Mouse (Mus musculus) 416B (cell line): ENCODE data around the gene Rdh5.

Experiments used
- DNase-seq: peaks from one replicate; pipeline ENCODE4 v3.0.0; 2011; ENCODE audit warnings: low read depth

Gene Rdh5

DNA sequence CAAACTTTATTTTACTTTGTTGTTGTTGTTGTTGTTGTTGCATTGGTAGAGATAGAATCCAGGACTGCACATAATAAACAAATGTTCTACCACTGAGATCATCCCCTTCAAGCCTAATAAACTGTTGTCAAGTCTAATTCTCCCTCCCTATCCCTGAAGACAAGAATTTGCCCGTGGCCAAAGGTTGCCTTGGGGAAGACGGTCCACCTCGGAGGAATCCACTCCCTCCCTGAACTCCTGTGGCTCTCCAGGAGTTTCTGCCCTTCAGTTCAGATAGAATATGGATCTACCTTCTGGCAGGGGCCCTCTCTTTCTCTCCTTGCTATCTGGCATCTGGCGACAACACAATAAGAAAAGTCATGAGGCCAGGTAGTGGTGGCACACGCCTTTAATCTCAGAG lies 17.9 kb downstream of the Rdh5 start:
- DNase-seq: no peak

DNA sequence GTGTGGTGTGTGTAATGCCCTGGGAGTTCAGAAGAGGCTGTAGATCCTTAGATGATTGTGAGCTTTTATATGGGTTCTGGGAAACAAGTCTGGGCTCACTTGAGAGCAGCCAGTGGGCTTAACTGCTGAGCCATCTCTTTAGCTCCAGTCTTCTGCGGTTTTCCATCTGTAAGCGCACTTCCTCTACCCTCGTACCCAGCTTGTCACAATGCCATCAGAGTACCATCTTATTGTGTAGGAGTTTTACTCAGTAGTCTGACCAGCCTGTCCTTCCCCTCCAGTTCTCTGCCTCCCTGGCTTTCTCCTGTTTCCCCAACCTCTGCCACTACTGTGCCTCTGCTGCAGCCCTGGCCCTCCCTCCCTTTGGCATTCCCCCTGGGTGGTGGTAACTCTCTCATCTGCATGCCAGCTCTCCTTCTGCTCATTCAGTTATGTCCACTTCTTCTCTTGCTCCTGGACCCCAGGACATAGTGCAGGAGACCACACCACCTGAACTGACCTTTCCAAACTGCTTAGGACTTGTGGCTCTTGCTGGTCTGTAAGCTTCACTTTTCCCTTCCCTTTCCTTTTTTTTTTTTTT lies 20.2 kb downstream of the Rdh5 start:
- DNase-seq: peak; percentile 85

DNA sequence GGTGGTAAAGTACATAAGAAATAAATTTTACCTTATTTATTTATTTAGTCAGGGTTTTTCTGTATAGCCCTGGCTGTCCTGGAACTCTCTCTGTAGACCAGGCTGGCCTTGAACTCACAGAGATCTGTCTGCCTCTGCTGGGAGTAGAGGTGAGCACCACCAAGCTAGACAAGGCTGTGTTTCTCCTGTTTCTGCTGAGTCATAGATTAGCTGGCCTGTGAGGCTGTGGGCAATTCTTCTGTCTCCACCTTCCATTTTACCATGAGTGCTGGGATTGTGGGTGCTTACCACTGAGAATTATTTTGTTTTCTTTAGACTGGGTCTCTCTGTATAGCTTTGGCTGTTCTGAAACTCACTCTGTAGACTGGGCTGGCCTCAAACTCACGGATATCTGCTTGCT lies 21.3 kb downstream of the Rdh5 start:
- peak; percentile 64 for DNase-seq

DNA sequence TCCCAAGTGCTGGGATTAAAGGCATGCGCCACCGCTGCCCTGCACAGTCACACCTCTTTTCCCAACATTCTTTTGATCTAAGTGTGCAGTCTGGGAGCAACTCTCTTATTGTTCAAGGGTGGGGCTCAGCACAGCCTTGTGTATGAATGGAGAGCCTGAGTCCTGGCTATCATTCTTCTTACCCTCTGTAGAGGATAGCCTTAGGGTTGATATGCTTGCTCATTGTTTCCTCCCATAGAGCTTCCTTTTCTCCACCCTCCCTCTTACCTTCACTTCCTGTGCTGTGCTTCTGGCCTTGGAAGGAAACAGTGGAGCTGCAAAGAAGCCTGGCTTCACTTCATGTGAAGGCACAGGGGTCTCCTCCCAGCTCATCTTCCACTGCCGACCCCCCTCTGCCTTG lies 22.0 kb downstream of the Rdh5 start, which contains the start of gene Cd63:
Cd63 (plus strand) TSS at position 292 of the 400 bp plus-strand sequence.
- peak; percentile 74 for DNase-seq

DNA sequence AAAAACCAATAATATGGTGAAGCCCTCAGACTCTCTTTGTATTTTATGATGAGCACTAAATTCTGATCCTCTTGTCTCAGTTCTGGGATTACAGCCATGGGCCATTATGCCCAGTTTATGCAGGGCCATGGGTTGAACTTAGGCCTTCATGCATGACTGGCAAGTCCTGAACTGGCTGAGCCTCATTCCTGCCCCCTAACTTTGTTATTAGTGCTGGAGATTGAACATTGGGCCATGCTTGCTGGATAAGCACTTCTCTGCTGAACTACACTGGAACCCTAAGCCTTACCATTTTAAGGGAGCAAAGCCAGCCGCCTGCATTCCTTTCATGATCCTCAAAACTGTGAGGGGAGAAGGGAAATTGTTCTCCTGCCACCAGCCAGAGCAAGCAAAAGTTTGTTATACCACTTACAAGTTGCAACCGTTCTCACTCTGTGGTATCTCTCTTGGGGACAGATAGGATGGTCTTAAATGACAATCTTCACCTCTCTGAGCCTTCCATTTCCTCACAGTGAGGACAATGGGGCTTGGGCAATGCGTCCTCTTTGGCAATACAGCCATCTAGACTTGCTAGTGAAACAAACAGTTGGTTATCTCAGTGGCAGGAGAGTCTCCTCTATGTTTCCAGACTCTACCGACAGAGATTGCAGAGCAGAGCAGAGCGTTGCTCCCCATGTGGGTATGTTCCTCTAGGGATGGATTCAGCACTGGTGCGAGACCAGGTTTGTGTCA lies 22.8 kb downstream of the Rdh5 start:
- DNase-seq: peak; percentile 66

DNA sequence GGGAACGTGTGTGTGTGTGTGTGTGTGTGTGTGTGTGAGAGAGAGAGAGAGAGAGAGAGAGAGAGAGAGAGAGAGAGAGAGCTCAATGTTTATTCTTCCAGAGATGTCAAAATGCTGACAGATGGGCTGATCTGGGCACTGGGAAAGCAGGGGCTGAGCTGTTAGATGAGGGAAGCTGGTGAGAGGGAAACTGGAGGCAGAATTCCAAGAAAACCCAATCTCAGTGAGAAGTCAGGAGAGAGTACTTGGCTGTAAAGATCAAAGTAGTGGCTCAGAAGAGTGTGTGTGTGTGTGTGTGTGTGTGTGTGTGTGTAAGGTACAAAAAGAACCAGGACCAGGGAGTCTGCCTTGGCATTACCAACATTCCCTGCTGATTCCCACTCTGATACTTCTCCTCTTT lies 25.2 kb downstream of the Rdh5 start:
- no peak for DNase-seq

DNA sequence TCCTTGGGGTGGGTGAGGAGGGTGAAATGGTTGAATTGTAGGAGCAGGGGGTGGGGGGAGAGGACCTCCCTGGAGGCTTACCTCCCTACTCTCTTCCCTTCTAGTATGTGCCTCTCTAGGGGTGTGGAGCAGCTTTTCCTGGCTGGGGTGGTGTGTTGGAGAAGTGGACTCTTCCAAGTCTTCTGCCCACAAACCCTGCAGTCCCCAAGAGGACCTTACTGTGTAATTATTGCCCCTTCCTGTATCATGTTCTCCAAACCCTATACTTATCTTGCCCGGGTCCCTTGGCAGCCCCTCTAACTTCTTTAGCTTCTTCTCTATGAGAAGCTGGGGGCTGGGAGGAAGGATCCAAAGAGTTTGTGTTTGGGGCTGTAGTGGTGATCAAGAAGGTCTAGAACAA lies 25.9 kb downstream of the Rdh5 start:
- DNase-seq: no peak

DNA sequence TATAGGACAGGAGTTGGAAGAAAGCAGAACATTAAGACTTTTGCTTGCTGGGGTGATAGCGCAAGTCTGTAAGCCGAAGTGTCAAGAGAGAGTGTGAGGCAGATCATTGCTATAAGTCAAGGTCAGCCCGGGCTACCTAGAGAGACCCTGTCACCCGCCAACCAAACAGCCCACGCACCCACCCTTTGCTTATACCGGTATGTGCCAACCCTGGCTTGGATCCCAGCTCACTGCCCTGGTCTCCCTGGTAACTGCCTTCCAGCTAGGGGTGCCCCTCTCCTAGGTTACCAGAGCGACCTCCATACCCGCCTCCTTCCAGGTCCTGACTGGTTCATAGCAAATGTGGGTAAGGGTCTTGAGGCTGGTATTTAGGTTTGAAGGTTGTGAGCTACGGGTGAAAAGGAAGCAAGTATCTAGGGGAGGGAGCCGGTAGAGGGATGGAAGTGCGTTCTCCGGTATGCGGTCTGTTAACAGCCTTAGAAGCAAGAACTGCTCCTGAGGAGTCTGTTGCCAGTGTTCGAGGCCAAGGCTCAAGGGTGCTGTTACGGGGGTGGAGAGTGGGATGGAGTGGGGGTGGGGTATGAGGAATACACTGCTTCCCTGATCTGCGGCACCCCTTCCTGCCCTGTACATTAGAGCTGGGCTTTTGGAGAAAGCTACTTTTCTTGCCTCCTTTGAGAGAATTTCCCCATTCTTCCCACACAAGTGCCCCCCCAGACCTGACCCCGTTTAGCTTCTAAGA lies 26.6 kb downstream of the Rdh5 start:
- DNase-seq: no peak

DNA sequence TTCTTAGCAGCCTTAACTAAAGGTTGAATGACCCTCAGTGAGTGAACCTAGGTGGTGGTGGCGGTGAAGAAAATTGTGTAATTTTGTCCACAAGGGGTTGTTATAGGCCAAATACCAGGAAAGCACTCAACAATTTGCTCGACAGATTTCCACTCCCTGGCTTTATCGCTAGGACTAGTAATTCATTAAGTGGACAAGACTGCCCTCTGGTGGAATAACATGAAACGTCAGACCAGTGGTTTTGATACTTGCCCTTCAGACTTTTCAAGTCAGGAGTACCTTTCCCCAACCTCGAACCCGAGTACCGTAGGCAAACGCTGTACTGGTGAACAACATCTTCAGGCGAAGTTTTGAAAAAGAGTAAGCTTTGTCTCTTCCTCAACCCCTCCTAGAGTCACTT lies 27.3 kb downstream of the Rdh5 start:
- DNase-seq: peak; percentile 91

DNA sequence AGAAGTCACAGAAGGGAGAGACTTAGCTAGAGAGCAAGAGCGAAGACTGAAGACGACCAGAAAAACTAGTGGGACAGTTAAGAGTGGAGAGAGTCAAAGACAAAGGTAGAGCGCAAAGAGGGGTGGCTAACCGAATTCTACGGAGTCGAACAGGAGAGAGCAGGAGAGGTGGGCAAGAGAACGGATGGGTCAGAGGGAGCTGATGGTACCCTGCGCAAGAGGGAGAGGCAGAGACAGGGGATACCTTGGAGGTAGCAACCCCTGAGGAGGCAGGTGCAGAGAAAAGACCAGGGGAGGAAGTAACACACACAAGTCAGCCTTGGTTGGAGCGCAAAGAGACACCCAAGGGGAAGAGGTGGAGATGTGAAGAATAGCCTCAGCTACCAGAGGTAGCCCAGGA lies 30.4 kb downstream of the Rdh5 start:
- DNase-seq: no peak

DNA sequence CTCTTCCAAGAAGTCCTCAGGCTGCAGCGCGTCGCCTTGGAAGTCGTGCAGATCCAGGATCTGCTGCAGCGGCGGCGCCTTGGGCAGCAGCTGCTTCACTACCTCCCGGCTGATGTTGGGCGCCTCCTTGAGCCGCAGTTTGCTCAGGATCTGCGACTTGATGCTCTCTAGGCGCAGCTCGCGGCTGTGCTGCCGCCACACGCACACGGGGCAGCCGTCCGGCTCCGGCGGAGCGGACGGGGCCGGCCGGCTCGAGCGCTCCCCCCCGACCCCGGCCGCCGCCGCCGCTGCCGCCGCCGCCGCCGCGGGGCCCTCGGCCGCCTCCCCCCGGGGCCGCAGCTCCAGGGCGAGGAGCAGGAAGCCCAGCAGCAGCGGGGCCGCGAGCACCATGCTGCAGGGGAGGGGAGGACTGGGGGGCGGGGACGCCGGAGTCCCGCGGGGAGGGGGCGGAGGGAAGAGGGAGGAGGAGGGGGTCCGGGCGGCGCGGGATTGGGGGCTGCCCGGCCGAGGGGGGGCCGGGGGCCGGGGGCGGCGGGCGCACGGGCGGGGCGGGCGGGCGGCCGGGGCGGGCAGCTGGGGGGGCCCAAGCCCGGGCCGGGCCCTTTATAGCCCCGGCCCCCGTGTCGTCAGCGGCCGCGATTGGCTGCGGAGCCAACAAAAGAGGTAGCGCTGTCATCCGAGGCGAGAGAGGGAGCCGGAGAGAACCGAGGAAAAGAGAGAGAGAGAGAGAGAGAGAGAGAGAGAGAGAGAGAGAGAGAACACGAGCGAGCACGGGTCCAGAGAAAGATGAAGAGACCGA lies 31.2 kb downstream of the Rdh5 start, which contains the start of gene Gdf11:
Gdf11 (minus strand) TSS at position 423 of the 799 bp plus-strand sequence.
- DNase-seq: peak; percentile 74

DNA sequence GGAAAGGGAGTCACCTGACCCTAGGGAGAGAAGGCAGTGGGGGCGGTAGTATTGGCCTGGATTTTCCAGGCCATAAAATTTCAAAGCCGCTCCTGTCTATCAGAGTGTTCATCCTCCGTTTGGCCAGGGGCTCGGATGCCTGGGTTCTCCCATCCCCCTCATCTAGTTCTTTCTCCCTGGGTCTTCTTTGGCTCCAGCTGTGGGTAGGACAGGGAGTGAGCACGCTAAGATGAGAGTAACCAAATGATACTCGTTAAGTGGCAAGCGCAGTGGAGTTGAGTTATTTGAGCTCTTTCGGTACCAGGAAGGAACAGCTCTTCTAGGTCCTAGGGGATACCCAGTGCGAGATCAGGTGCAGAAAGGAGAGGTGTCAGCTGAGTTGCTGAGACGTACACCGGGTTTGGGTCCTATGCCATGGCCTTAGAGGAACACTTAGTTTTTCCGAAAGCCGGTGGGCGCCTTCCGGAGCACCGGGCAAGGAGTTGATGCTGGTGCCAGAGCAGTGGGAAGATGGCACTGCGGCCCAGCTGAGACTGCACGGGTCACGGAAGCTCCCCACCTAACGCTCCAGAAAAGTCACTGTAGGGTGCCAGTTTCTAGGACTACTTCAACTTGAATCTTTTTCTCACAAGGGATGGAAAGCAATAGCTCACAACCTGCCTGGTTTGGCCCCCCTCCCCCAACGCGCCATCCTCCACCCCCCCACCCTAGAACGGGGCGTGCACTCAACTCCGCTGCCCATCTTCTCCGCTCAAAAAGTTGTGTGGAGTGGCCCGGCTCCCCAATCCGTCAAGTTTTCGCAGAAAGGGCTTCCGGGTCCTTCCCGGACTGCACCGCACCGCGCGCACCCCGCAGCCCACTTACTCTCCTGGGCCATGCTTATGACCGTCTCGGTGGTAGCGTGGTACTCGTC lies 32.0 kb downstream of the Rdh5 start:
- no peak for DNase-seq

DNA sequence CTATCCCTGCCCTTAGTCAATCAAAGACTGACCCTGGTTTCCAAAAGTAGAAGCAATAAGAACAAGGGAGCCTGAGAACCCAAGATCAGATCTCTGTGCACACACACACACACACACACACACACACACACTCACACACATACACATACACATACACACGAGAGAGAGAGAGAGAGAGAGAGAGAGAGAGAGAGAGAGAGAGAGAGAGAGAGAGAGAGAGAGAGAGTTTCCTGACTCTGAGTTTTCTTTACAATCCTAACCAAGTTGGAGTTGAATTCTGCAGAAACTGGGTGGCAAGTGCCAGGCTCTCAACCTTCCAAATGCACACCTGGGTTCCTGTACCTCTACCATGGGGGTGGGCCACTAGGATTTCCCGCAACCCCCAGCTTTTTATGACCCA lies 32.8 kb downstream of the Rdh5 start:
- no peak for DNase-seq

DNA sequence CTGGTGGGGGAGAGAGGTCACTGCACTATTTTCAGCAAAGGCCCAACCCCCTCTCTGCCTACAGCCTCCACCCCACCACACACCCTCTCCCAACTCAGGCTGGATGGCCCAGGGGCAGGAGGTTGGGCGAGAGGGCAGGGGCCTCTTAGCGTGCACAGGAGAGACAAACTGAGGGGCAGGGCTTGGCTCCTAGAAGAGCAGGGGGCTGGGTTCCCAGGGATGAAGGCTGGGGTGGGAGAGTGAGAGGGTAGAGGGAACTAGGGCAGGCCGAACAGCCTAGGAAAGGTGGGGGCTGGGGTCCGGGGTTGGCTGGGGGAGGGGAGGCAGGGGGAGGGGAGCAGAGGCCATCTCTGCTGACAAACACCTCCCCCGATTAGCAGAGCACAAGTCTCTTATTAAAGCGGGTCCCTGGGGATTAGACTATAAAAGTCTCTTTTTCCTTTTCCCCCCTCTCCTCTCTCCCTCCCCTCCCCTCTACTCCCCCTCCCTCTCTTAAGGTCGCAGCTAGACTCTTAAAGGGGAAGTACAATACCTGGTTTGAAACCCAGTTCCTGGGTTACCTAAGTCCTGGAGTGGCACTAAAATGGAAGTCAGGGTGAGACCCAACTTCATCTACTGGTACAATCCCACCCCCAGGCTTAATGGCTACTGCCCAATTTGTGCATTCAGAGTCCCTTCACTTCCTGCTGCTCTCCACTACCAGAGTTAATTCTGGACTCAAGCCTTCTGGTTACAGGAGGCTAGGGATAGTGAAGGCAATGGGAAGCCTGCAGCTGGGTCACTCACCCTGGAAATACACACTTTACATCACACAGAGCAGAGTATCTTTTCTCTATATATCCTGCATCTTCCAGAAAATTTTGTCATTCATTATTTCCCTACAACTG lies 33.5 kb downstream of the Rdh5 start:
- no peak for DNase-seq

DNA sequence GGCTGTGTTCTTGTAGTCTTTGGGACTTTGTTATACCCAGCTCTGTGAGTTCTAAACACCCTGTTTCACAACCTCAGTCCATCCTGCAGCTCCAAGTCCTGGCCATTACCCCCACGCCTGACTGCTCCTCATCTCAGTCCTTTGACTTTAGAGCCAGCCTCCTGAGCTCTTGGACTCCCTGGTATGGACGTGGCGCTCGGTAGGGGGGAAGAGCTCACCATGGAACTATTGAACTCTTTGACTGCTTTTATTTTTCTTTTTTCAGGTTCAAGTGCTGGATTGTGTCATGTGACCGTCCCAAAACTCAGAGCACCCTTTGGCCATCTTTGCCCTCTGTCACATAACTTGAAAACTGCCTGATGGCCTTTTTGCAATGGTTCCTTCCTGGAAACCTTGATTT lies 40.6 kb downstream of the Rdh5 start:
- no peak for DNase-seq

DNA sequence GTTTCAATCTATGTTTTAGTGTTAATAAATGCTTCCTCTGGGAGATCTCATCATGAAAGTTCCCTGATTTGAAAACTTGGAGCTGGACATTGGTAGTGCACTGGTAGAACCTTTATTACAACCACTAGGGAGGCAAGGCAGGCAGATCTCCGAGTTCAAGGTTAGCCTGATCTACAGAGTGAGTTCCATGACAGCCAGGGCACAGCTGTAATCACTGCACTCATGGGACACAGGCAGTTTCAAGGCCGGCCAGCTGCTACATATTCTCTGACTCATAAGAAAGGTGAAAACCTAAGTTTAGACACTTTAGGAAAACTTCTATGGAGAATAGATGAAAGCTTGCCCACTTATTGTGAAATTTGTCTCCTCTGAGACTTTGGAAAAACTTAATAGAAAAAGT lies 43.9 kb downstream of the Rdh5 start:
- no peak for DNase-seq

DNA sequence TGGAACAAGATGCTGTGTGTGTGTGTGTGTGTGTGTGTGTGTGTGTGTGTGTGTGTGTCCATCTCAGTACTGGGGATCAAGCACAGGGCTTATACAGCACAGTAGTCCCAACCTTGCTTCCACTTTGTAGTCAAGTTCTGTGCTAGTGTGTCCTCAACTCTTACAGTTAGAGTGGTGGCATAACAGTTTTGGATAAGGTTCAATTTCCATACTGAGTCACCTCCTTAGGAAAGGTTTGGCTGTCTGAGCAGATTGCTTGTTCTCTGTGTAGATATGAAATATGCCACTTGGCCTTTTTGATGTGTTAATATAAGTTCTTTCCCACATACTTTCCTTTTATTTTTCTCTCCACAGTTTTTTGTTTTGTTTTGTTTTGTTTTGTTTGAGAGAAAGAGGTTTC lies 44.4 kb downstream of the Rdh5 start:
- DNase-seq: peak; percentile 38

DNA sequence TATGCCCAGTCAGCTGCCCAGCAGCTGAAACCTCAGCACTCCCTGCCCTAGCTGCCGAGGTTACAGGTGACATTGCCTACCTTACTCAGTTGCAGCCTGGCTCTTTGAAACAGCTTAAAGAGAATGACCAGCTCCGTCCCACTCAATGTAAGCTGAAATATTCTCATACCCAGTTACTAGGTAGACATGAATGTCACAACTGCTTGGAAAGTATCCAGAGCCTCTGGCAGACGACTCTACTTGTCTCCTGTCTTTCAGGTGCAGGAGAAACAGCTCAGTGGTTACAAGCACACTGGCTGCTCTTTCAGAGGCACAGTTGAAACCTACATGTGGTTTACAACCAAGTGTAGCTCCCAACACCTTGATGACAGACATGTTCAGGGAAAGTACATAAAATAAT lies 52.3 kb downstream of the Rdh5 start:
- DNase-seq: no peak

DNA sequence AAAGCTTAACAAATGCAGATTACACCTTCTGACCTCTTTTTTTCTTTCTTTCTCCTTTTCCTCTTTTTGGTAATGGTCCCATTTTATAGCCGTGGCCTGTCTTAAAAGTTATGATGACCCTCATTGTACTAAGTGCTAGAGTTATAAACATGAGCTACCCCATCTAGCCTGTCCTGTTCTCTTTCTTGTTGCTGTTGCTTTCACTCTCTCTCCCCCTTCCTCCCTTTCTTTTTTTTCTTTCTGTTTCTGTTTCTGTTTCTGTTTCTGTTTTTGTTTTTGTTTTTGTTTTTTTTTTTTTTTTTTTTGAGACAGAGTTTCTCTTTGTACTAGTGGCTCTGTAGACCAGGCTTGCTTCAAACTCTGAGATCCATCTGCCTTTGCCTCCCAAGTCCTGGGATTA lies 56.2 kb downstream of the Rdh5 start:
- no peak for DNase-seq

DNA sequence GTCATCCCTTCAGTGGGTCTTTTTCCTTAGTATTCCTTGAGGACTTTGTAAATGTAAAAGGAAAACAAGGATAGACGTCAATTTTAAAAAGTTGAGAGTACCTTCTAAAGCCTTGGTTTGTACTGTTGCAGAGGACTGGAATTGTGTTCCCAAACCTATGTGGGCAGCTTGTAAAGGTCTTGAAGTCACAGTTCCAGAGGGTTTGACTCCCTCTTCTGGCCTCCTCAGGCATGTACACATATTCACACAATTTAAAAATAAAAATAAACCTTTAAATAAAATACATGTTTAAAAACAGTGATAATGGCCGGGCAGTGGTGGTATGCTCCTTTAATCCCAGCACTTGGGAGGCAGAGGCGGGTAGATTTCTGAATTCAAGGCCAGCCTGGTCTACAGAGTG lies 56.6 kb downstream of the Rdh5 start:
- DNase-seq: peak; percentile 53
